Mouse (Mus musculus): ENCODE data around the gene Kif26b.

Kif26b gene

GRCm38 (mm10) chr1:178664271-178664969 lies 135.5 kb downstream of the Kif26b start:
- no peak for DNase-seq (ENCODE audit: low read depth)

- DNase-seq (ENCODE audit: low read depth): no peak
These were observed 137.6 kb downstream of the Kif26b start for GRCm38 (mm10) chr1:178666524-178666923.

GRCm38 (mm10) chr1:178667808-178668207 lies 138.9 kb downstream of the Kif26b start:
- no peak for DNase-seq (ENCODE audit: low read depth)

GRCm38 (mm10) chr1:178668907-178669306 lies 140.0 kb downstream of the Kif26b start:
- no peak for DNase-seq (ENCODE audit: low read depth)

- DNase-seq (ENCODE audit: low read depth): no peak
These were observed 144.1 kb downstream of the Kif26b start for GRCm38 (mm10) chr1:178673051-178673450.

GRCm38 (mm10) chr1:178673506-178673905 lies 144.6 kb downstream of the Kif26b start:
- no peak for DNase-seq (ENCODE audit: low read depth)

- DNase-seq (ENCODE audit: low read depth): no peak
These were observed 146.8 kb downstream of the Kif26b start for GRCm38 (mm10) chr1:178675542-178676252.

GRCm38 (mm10) chr1:178677160-178677559 lies 148.2 kb downstream of the Kif26b start:
- DNase-seq (ENCODE audit: low read depth): no peak

- no peak for DNase-seq (ENCODE audit: low read depth)
These were observed 148.8 kb downstream of the Kif26b start for GRCm38 (mm10) chr1:178677630-178678221.

- no peak for DNase-seq (ENCODE audit: low read depth)
These were observed 154.7 kb downstream of the Kif26b start for GRCm38 (mm10) chr1:178683631-178684030.

- DNase-seq (ENCODE audit: low read depth): no peak
These were observed 156.2 kb downstream of the Kif26b start for GRCm38 (mm10) chr1:178684991-178685680.

GRCm38 (mm10) chr1:178686881-178687280 lies 158.0 kb downstream of the Kif26b start:
- DNase-seq (ENCODE audit: low read depth): no peak

GRCm38 (mm10) chr1:178689512-178689911 lies 160.6 kb downstream of the Kif26b start:
- no peak for DNase-seq (ENCODE audit: low read depth)

GRCm38 (mm10) chr1:178691679-178692078 lies 162.8 kb downstream of the Kif26b start:
- DNase-seq (ENCODE audit: low read depth): no peak

GRCm38 (mm10) chr1:178700102-178700501 lies 171.2 kb downstream of the Kif26b start:
- no peak for DNase-seq (ENCODE audit: low read depth)

- DNase-seq (ENCODE audit: low read depth): no peak
These were observed 174.6 kb downstream of the Kif26b start for GRCm38 (mm10) chr1:178703496-178703895.

GRCm38 (mm10) chr1:178707925-178708351 lies 179.0 kb downstream of the Kif26b start:
- no peak for DNase-seq (ENCODE audit: low read depth)

GRCm38 (mm10) chr1:178708356-178708755 lies 179.4 kb downstream of the Kif26b start:
- no peak for DNase-seq (ENCODE audit: low read depth)

- no peak for DNase-seq (ENCODE audit: low read depth)
These were observed 183.4 kb downstream of the Kif26b start for GRCm38 (mm10) chr1:178712189-178712873.

GRCm38 (mm10) chr1:178714209-178714608 lies 185.3 kb downstream of the Kif26b start:
- no peak for DNase-seq (ENCODE audit: low read depth)

GRCm38 (mm10) chr1:178716411-178716810 lies 187.5 kb downstream of the Kif26b start:
- DNase-seq (ENCODE audit: low read depth): no peak

- DNase-seq (ENCODE audit: low read depth): no peak
These were observed 191.9 kb downstream of the Kif26b start for GRCm38 (mm10) chr1:178720821-178721220.

All from naive thymus-derived CD4-positive, alpha-beta T cell, adult 2 months (primary cell).